Mouse (Mus musculus) neural tube, embryonic 14.5 days (tissue): ENCODE measurements around the gene Epha4. TPM values are rescaled to one million over a fixed set of nuclear protein-coding genes. Genes with fewer than 3 reads are reported as not detected.

Experiments
- ATAC-seq: fragments of 200-750 bp; cut with Nextera tagmentation; 2 replicates; pipeline ENCODE4 v1.8.0; 2017; ENCODE audit warnings: low read depth, mild to moderate bottlenecking, moderate TSS enrichment, moderate library complexity
- H3K27ac ChIP-seq: fragments of 300-500 bp; sonication (generic); 2 replicates; pipeline ENCODE4 v1.5.1; 2014; ENCODE audit warnings: low read depth, mild to moderate bottlenecking, control low read depth, low read length, moderate library complexity, mixed read lengths
- H3K27me3 ChIP-seq: fragments of 300-500 bp; sonication (generic); 2 replicates; pipeline ENCODE4 v1.6.1; 2014; ENCODE audit warnings: low read length; ENCODE audit not compliant: control insufficient read depth, insufficient read depth
- H3K36me3 ChIP-seq: fragments of 300-500 bp; sonication (generic); 2 replicates; pipeline ENCODE4 v1.6.1; 2014; ENCODE audit warnings: low read length, mixed read lengths; ENCODE audit not compliant: control insufficient read depth, insufficient read depth
- H3K4me1 ChIP-seq: fragments of 300-500 bp; sonication (generic); 2 replicates; pipeline ENCODE4 v1.6.1; 2014; ENCODE audit warnings: low read length; ENCODE audit not compliant: control insufficient read depth, insufficient read depth
- H3K4me2 ChIP-seq: fragments of 300-500 bp; sonication (generic); 2 replicates; pipeline ENCODE4 v1.6.1; 2014; ENCODE audit warnings: mild to moderate bottlenecking, low read depth, low read length, control low read depth
- H3K4me3 ChIP-seq: fragments of 300-500 bp; sonication (generic); 2 replicates; pipeline ENCODE4 v1.5.1; 2014; ENCODE audit warnings: low read depth, low read length, control low read depth, mixed read lengths
- H3K9ac ChIP-seq: fragments of 300-500 bp; sonication (generic); replicated peaks from 2 replicates; pipeline ENCODE4 v1.6.1; 2014; ENCODE audit warnings: low read depth, mild to moderate bottlenecking, control low read depth, low read length, mixed read lengths
- H3K9me3 ChIP-seq: fragments of 300-500 bp; sonication (generic); 2 replicates; pipeline ENCODE4 v1.6.1; 2016; ENCODE audit warnings: low read length; ENCODE audit not compliant: control insufficient read depth
- WGBS: fragments of 180-500 bp; shearing (Covaris S2); extraction: QIAGEN DNeasy Blood & Tissue Kit; methylation state at CpG from one replicate; pipeline ENCODE4 v1.1.7; 2014; 5-methylcytosine and 5-hydroxymethylcytosine counted together
- polyA plus RNA-seq: library from polyadenylated mRNA; unstranded; fragments of >200 nt; fragmentation: Nextera tagmentation; extraction: Ambion mirVana; gene quantifications from 2 replicates; pipeline ENCODE4 v1.2.1, GENCODE M21; 2014

Epha4 gene
- polyA plus RNA-seq, 1 experiment from 2014 or later = 41.8 TPM

- ATAC-seq = no peak
- no peaks in the 10 kb centered on the region for H3K27me3 ChIP-seq
- no peak overlapping the region for H3K27ac ChIP-seq
- no peak overlapping the region for H3K9ac ChIP-seq
- no peaks in the 10 kb centered on the region for H3K36me3 ChIP-seq
- peaks cover 10% of the 10 kb centered on the region for H3K4me1 ChIP-seq
- H3K4me3 ChIP-seq = no peak overlapping the region
- WGBS = 6% methylated on average over 4 of the region's 4 CpGs
- H3K4me2 ChIP-seq = no peak overlapping the region
- H3K9me3 ChIP-seq = no peaks in the 10 kb centered on the region
Measured at GRCm38 (mm10) chr1:77435045-77435444, 79.8 kb downstream of the Epha4 start.

- Histone ChIP-seq H3K4me2 (no peak overlapping the region), H3K36me3 (no peaks in the 10 kb centered on the region), H3K4me1 (peaks cover 7% of the 10 kb centered on the region), H3K4me3 (no peak overlapping the region), H3K9ac (no peak overlapping the region), H3K9me3 (no peaks in the 10 kb centered on the region), H3K27me3 (no peaks in the 10 kb centered on the region), H3K27ac (no peak overlapping the region)
- 96% methylated on average over 3 of the region's 3 CpGs for WGBS
- ATAC-seq = no peak
Measured at GRCm38 (mm10) chr1:77433148-77433547, 81.7 kb downstream of the Epha4 start.

- Histone ChIP-seq H3K9me3 (no peaks in the 10 kb centered on the region), H3K4me2 (no peak overlapping the region), H3K27ac (no peak overlapping the region), H3K4me1 (peaks cover 4% of the 10 kb centered on the region; the same call in 1 of the 2 replicates), H3K27me3 (no peaks in the 10 kb centered on the region), H3K36me3 (no peaks in the 10 kb centered on the region), H3K4me3 (no peak overlapping the region), H3K9ac (no peak overlapping the region)
- no peak for ATAC-seq
- WGBS = 86% methylated on average over 2 of the region's 2 CpGs
Measured at GRCm38 (mm10) chr1:77432489-77432888, 82.4 kb downstream of the Epha4 start.

- H3K4me3 ChIP-seq = no peak overlapping the region
- no peak overlapping the region for H3K4me2 ChIP-seq
- H3K27me3 ChIP-seq = no peaks in the 10 kb centered on the region
- 31% methylated on average over 6 of the region's 6 CpGs for WGBS
- 0 out of 2 replicates have a peak overlapping the region, but pooled peaks have one; percentile 16 for H3K27ac ChIP-seq
- H3K9me3 ChIP-seq = no peaks in the 10 kb centered on the region
- 0 out of 2 replicates have a peak, but pooled peaks cover 5% of the 10 kb centered on the region for H3K36me3 ChIP-seq
- peak; percentile 51; the same call in 1 of the 2 replicates for ATAC-seq
- no peaks in the 10 kb centered on the region; the same call in 1 of the 2 replicates for H3K4me1 ChIP-seq
- no peak overlapping the region for H3K9ac ChIP-seq
Measured at GRCm38 (mm10) chr1:77429174-77429573, 85.7 kb downstream of the Epha4 start.

GRCm38 (mm10) chr1:77426956-77427355 is 87.9 kb downstream of the Epha4 start:
- no peaks in the 10 kb centered on the region for H3K9me3 ChIP-seq
- H3K4me3 ChIP-seq = no peak overlapping the region
- H3K9ac ChIP-seq = no peak overlapping the region
- no peaks in the 10 kb centered on the region; the same call in 1 of the 2 replicates for H3K4me1 ChIP-seq
- WGBS = 66% methylated on average over 6 of the region's 6 CpGs
- H3K27ac ChIP-seq = no peak overlapping the region
- 0 out of 2 replicates have a peak, but pooled peaks cover 5% of the 10 kb centered on the region for H3K36me3 ChIP-seq
- no peaks in the 10 kb centered on the region for H3K27me3 ChIP-seq
- ATAC-seq = no peak
- H3K4me2 ChIP-seq = no peak overlapping the region

- H3K4me1 ChIP-seq = no peaks in the 10 kb centered on the region
- no peaks in the 10 kb centered on the region for H3K27me3 ChIP-seq
- 0 out of 2 replicates have a peak, but pooled peaks cover 5% of the 10 kb centered on the region for H3K36me3 ChIP-seq
- no peak overlapping the region for H3K27ac ChIP-seq
- no peak overlapping the region for H3K9ac ChIP-seq
- ATAC-seq = no peak
- 82% methylated on average over 3 of the region's 3 CpGs for WGBS
- H3K4me2 ChIP-seq = no peak overlapping the region
- no peak overlapping the region for H3K4me3 ChIP-seq
- no peaks in the 10 kb centered on the region for H3K9me3 ChIP-seq
Measured at GRCm38 (mm10) chr1:77425171-77425570, 89.7 kb downstream of the Epha4 start.

- no peak overlapping the region for H3K4me2 ChIP-seq
- 86% methylated on average over 3 of the region's 3 CpGs for WGBS
- H3K9ac ChIP-seq = no peak overlapping the region
- H3K27ac ChIP-seq = no peak overlapping the region
- no peaks in the 10 kb centered on the region for H3K27me3 ChIP-seq
- H3K9me3 ChIP-seq = no peaks in the 10 kb centered on the region
- peaks cover 5% of the 10 kb centered on the region; the same call in 1 of the 2 replicates for H3K4me1 ChIP-seq
- no peak overlapping the region for H3K4me3 ChIP-seq
- no peak for ATAC-seq
- 0 out of 2 replicates have a peak, but pooled peaks cover 5% of the 10 kb centered on the region for H3K36me3 ChIP-seq
Measured at GRCm38 (mm10) chr1:77421081-77421480, 93.8 kb downstream of the Epha4 start.

- Histone ChIP-seq H3K4me3 (no peak overlapping the region), H3K27me3 (no peaks in the 10 kb centered on the region), H3K9ac (no peak overlapping the region), H3K4me1 (peaks cover 5% of the 10 kb centered on the region; the same call in 1 of the 2 replicates), H3K27ac (no peak overlapping the region), H3K4me2 (no peak overlapping the region), H3K36me3 (no peaks in the 10 kb centered on the region), H3K9me3 (no peaks in the 10 kb centered on the region)
- ATAC-seq = no peak
- 41% methylated on average over 2 of the region's 2 CpGs for WGBS
Measured at GRCm38 (mm10) chr1:77420348-77420747, 94.5 kb downstream of the Epha4 start.

- H3K4me3 ChIP-seq = no peak overlapping the region
- no peak overlapping the region for H3K9ac ChIP-seq
- 32% methylated on average over 4 of the region's 4 CpGs for WGBS
- peaks cover 5% of the 10 kb centered on the region; the same call in 1 of the 2 replicates for H3K4me1 ChIP-seq
- H3K36me3 ChIP-seq = no peaks in the 10 kb centered on the region
- ATAC-seq = no peak
- no peaks in the 10 kb centered on the region for H3K9me3 ChIP-seq
- H3K27me3 ChIP-seq = no peaks in the 10 kb centered on the region
- no peak overlapping the region for H3K4me2 ChIP-seq
- no peak overlapping the region for H3K27ac ChIP-seq
Measured at GRCm38 (mm10) chr1:77416872-77417271, 98.0 kb downstream of the Epha4 start.
